Mouse (Mus musculus): ENCODE measurements around the gene Tmem160.

DNA sequence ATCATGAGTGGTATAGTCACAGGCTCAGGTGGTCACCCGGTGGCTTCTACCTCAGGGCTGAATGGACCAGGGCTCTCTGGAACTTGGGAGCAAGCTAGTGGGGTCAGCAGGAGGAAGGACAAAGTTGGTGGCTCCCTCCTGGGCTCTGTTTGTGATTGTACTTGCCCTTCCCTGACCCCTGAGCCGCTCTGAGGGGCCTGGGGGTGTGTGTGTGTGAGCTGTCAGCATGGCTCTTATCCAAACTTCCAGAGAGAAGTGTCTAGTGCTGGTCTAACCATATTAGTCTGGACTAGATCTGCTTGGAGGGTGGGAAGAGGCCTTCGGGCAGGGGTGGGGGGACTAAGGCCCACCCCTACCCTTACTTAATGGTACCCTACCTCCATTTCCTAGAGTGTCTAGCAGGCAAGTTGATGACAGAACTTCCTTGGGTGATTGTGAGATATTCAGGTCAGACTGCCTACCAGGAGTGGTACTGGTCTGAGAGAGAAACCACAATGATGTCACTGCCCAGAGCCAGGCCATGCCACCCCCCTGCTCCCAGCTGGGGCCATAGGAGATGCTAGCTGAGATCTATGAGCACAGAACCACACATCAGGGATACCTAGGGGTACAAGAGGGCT, 19.1 kb upstream of the Tmem160 start:
- TF ChIP-seq CTCF (IDR thresholded peaks at IDR 0.05; ENCODE audit: borderline replicate concordance, extremely low read depth, insufficient read depth, insufficient read length) (no peak), POLR2A (IDR thresholded peaks at IDR 0.05; ENCODE audit: borderline replicate concordance, extremely low read depth, insufficient read depth, insufficient read length, poor library complexity, severe bottlenecking) (no peak)

All from brain, embryonic 14.5 days (tissue).